Mouse (Mus musculus): ENCODE measurements around the gene Macc1. TPM values are rescaled to one million over a fixed set of nuclear protein-coding genes. Genes with fewer than 3 reads are reported as not detected.

Macc1 gene
- total and polyA plus RNA-seq, 3 experiments: 0.22 TPM; not detected in 2

DNA sequence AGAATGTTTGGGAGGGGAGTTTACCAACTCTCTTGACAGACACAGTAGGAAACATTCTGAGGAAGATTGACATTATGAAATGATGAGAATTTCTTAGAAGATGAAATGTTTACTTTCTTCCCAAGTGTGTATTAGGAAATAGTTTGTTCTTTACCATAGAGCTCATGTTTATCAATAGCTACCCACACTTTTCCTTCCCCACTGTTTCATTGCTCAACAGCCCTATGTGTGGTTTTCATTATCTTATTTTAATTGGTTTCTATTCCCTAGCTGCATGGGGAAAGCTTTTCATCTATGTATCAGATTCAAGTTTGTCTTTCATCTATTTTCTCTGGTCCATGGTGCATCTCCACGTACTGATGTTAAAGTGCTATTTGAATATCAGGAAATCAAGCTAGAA, 37.8 kb upstream of the Macc1 start:
- Histone ChIP-seq H3K4me3 (ENCODE audit: low read depth, low read length) (no peak overlapping the region), H3K27me3 (ENCODE audit: insufficient read depth, low read length) (no peaks in the 10 kb centered on the region), H3K36me3 (replicated peaks) (no peaks in the 10 kb centered on the region), H3K9me3 (replicated peaks) (no peaks in the 10 kb centered on the region), H3K4me1 (ENCODE audit: insufficient read depth, low read depth, low read length) (no peaks in the 10 kb centered on the region)
- no peak for DNase-seq (ENCODE audit: low spot score)
- ATAC-seq (ENCODE audit: extremely low read depth, insufficient number of reproducible peaks, low FRiP score, poor library complexity, severe bottlenecking): no peak
- TF ChIP-seq GATA1 (IDR thresholded peaks at IDR 0.05; ENCODE audit: borderline replicate concordance, low read length): no peak
- no peak for TF ChIP-seq CTCF (IDR thresholded peaks at IDR 0.05; ENCODE audit: low read depth, low read length)
- no peak for TF ChIP-seq TAL1 (conservative IDR thresholded peaks at IDR 0.05; ENCODE audit: low read depth, low read length)
- TF ChIP-seq GATA2 (IDR thresholded peaks at IDR 0.05; ENCODE audit: borderline replicate concordance, low read depth, low read length): no peak
- TF ChIP-seq POLR2AphosphoS5 (IDR thresholded peaks at IDR 0.05; ENCODE audit: insufficient replicate concordance, low read depth, low read length): no peak

DNA sequence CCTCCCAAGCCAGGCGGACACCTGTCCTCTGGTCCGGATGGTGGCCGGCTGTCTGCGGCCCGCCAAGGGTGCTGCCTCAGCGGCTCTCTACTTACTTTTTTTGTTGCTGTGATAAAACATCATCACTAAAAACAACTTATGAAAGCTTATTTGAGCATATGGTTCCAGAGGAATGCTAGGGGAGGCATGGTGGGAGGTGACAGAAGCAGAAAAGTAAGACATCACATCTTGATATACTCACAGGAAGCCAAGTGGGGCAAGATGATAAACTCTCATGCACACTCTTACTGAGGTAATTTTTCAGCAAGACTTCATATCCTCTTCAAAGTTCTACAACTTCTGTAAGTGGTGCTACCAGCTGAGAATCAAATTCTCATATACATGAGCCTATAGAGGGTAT, 22.5 kb upstream of the Macc1 start:
- no peak for TF ChIP-seq GATA1 (IDR thresholded peaks at IDR 0.05; ENCODE audit: borderline replicate concordance, low read length)
- no peak for TF ChIP-seq POLR2AphosphoS5 (IDR thresholded peaks at IDR 0.05; ENCODE audit: insufficient replicate concordance, low read depth, low read length)
- no peak for TF ChIP-seq CTCF (IDR thresholded peaks at IDR 0.05; ENCODE audit: low read depth, low read length)
- TF ChIP-seq GATA2 (IDR thresholded peaks at IDR 0.05; ENCODE audit: borderline replicate concordance, low read depth, low read length): no peak
- no peak for TF ChIP-seq TAL1 (conservative IDR thresholded peaks at IDR 0.05; ENCODE audit: low read depth, low read length)
- Histone ChIP-seq H3K27me3 (ENCODE audit: insufficient read depth, low read length) (no peaks in the 10 kb centered on the region), H3K4me1 (ENCODE audit: insufficient read depth, low read depth, low read length) (no peaks in the 10 kb centered on the region), H3K36me3 (replicated peaks) (no peaks in the 10 kb centered on the region), H3K9me3 (replicated peaks) (no peaks in the 10 kb centered on the region), H3K4me3 (ENCODE audit: low read depth, low read length) (no peak overlapping the region)
- no peak for ATAC-seq (ENCODE audit: extremely low read depth, insufficient number of reproducible peaks, low FRiP score, poor library complexity, severe bottlenecking)
- DNase-seq (ENCODE audit: low spot score): no peak

DNA sequence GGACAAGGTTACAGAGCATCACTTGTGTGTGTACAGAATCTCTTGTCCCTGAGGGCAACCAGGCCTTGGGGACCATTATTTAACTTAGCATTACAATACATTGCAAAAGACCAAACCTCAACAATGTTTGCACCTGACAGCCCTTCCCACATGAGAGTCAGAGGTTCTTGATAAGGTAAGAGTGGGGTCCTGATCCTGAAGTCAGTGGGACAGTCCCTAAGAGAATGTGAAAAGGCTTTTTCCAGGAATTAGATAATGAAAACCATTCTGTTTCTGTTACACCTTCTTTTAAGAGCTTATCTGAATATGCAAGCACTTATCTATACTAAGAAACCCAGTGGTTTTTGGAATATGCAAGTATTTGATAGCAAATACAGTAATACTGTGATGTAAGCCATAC, 10.5 kb upstream of the Macc1 start:
- no peaks in the 10 kb centered on the region for H3K4me1 ChIP-seq (ENCODE audit: insufficient read depth, low read depth, low read length)
- ATAC-seq (ENCODE audit: extremely low read depth, insufficient number of reproducible peaks, low FRiP score, poor library complexity, severe bottlenecking) (no peak), DNase-seq (ENCODE audit: low spot score) (no peak)
- H3K4me3 ChIP-seq (ENCODE audit: low read depth, low read length): no peak overlapping the region
- no peaks in the 10 kb centered on the region for H3K27me3 ChIP-seq (ENCODE audit: insufficient read depth, low read length)
- H3K9me3 ChIP-seq (replicated peaks): no peaks in the 10 kb centered on the region
- TF ChIP-seq TAL1 (conservative IDR thresholded peaks at IDR 0.05; ENCODE audit: low read depth, low read length) (no peak), GATA2 (IDR thresholded peaks at IDR 0.05; ENCODE audit: borderline replicate concordance, low read depth, low read length) (no peak), POLR2AphosphoS5 (IDR thresholded peaks at IDR 0.05; ENCODE audit: insufficient replicate concordance, low read depth, low read length) (no peak), GATA1 (IDR thresholded peaks at IDR 0.05; ENCODE audit: borderline replicate concordance, low read length) (no peak), CTCF (IDR thresholded peaks at IDR 0.05; ENCODE audit: low read depth, low read length) (no peak)
- no peaks in the 10 kb centered on the region for H3K36me3 ChIP-seq (replicated peaks)

DNA sequence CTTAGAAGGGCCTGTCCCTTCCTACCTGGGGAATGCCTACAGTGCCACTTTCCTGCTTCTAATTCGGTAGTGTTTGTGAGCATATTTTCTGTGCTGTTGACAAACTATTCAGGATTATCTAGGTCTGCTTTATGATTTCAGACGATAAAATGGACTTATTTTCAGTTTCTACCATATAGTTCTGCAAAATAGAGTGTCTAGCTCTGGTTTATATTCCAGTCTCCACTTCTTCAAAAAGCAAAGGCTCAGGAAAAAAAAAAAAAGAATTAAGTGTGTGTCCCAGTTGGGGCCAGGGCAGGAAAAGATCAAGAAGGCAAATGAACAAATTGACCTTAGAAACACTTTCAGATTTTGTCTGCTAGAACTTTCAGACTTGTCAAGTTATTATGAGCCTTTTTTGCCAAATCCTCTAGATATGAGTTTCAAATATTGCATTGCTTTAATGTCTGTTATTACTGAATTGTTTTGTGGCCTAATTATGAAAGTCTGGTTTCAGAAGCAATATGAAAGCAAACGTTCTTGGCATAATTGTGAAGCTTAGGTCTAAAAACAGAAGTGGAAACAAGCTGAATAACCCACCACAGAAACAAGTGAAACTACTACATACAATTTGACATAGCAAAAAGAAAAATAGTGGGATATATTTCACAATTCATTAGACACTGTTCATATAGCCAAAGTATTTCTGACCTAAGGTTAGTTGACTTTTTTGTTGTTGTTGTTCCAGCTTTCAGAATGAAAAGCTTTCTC, 881 bp upstream of the Macc1 start:
- no peak for DNase-seq (ENCODE audit: low spot score)
- no peak for TF ChIP-seq POLR2AphosphoS5 (IDR thresholded peaks at IDR 0.05; ENCODE audit: insufficient replicate concordance, low read depth, low read length)
- no peak for TF ChIP-seq CTCF (IDR thresholded peaks at IDR 0.05; ENCODE audit: low read depth, low read length)
- TF ChIP-seq GATA1 (IDR thresholded peaks at IDR 0.05; ENCODE audit: borderline replicate concordance, low read length): no peak
- TF ChIP-seq GATA2 (IDR thresholded peaks at IDR 0.05; ENCODE audit: borderline replicate concordance, low read depth, low read length): no peak
- TF ChIP-seq TAL1 (conservative IDR thresholded peaks at IDR 0.05; ENCODE audit: low read depth, low read length): no peak
- Histone ChIP-seq H3K27me3 (ENCODE audit: insufficient read depth, low read length) (no peaks in the 10 kb centered on the region), H3K9me3 (replicated peaks) (no peaks in the 10 kb centered on the region), H3K4me1 (ENCODE audit: insufficient read depth, low read depth, low read length) (no peaks in the 10 kb centered on the region), H3K4me3 (ENCODE audit: low read depth, low read length) (no peak overlapping the region), H3K36me3 (replicated peaks) (no peaks in the 10 kb centered on the region)
- ATAC-seq (ENCODE audit: extremely low read depth, insufficient number of reproducible peaks, low FRiP score, poor library complexity, severe bottlenecking): no peak

DNA sequence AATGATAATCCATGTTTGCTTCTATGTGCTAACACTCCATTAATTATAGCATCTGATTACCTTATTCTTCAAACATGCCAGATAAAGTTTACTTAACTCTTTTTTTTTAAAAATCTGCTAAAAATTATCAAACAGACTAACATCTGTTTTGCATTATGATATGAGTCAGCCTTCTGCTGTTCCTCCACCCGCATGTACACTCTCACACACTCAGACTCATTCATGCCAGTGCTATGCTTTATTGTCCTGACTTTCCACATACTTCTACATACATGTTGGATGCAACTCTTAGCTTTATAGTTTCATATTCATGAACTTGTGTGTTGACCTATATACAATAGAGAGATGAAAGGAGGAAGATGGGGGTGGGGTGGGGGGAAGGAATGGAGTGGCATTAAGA, 4.7 kb downstream of the Macc1 start:
- no peaks in the 10 kb centered on the region for H3K27me3 ChIP-seq (ENCODE audit: insufficient read depth, low read length)
- no peak overlapping the region for H3K4me3 ChIP-seq (ENCODE audit: low read depth, low read length)
- H3K9me3 ChIP-seq (replicated peaks): no peaks in the 10 kb centered on the region
- no peak for ATAC-seq (ENCODE audit: extremely low read depth, insufficient number of reproducible peaks, low FRiP score, poor library complexity, severe bottlenecking)
- H3K4me1 ChIP-seq (ENCODE audit: insufficient read depth, low read depth, low read length): no peaks in the 10 kb centered on the region
- no peaks in the 10 kb centered on the region for H3K36me3 ChIP-seq (replicated peaks)
- DNase-seq (ENCODE audit: low spot score): no peak
- TF ChIP-seq POLR2AphosphoS5 (IDR thresholded peaks at IDR 0.05; ENCODE audit: insufficient replicate concordance, low read depth, low read length): no peak
- no peak for TF ChIP-seq GATA1 (IDR thresholded peaks at IDR 0.05; ENCODE audit: borderline replicate concordance, low read length)
- TF ChIP-seq TAL1 (conservative IDR thresholded peaks at IDR 0.05; ENCODE audit: low read depth, low read length): no peak
- TF ChIP-seq CTCF (IDR thresholded peaks at IDR 0.05; ENCODE audit: low read depth, low read length): no peak
- no peak for TF ChIP-seq GATA2 (IDR thresholded peaks at IDR 0.05; ENCODE audit: borderline replicate concordance, low read depth, low read length)

DNA sequence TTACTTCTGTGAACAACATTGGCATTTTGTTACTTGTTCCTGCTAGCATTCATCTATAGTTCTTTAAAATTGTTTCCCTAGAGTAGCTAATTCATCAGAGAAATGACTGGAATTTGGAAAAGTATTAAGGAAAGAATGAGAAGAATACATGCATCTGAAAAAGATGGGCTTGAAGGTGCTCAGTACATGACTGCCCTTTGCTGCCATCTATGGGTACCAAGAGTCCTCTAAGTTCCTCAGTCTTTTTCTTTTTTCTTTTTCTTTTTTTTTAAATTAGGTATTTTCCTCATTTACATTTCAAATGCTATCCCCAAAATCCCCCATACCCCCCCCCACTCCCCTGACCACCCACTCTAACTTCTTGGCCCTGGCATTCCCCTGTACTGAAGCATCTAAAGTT, 11.3 kb downstream of the Macc1 start:
- ATAC-seq (ENCODE audit: extremely low read depth, insufficient number of reproducible peaks, low FRiP score, poor library complexity, severe bottlenecking): no peak
- no peak for DNase-seq (ENCODE audit: low spot score)
- Histone ChIP-seq H3K4me1 (ENCODE audit: insufficient read depth, low read depth, low read length) (no peaks in the 10 kb centered on the region), H3K4me3 (ENCODE audit: low read depth, low read length) (no peak overlapping the region), H3K36me3 (replicated peaks) (no peaks in the 10 kb centered on the region), H3K9me3 (replicated peaks) (no peaks in the 10 kb centered on the region), H3K27me3 (ENCODE audit: insufficient read depth, low read length) (no peaks in the 10 kb centered on the region)
- TF ChIP-seq POLR2AphosphoS5 (IDR thresholded peaks at IDR 0.05; ENCODE audit: insufficient replicate concordance, low read depth, low read length) (no peak), TAL1 (conservative IDR thresholded peaks at IDR 0.05; ENCODE audit: low read depth, low read length) (no peak), GATA1 (IDR thresholded peaks at IDR 0.05; ENCODE audit: borderline replicate concordance, low read length) (no peak), CTCF (IDR thresholded peaks at IDR 0.05; ENCODE audit: low read depth, low read length) (no peak), GATA2 (IDR thresholded peaks at IDR 0.05; ENCODE audit: borderline replicate concordance, low read depth, low read length) (no peak)
